Mouse (Mus musculus) ES-E14 (cell line): ENCODE measurements around the gene Nav2. TPM values are rescaled to one million over a fixed set of nuclear protein-coding genes. Genes with fewer than 3 reads are reported as not detected.

Experiments
- DNase-seq: peaks from one replicate; pipeline ENCODE4 v3.0.0-alpha.2; 2013; ENCODE audit warnings: low read depth, low spot score
- H3K27ac ChIP-seq: 2 replicates; pipeline ENCODE4 v1.5.1; 2012; ENCODE audit warnings: low read depth, mild to moderate bottlenecking, low read length, moderate library complexity, mixed read lengths; ENCODE audit not compliant: poor library complexity, insufficient read depth, severe bottlenecking
- H3K36me3 ChIP-seq: 2 replicates; pipeline ENCODE4 v1.6.1; 2012; ENCODE audit warnings: mild to moderate bottlenecking, low read length, moderate library complexity, mixed read lengths; ENCODE audit not compliant: control insufficient read depth, poor library complexity, insufficient read depth, severe bottlenecking
- H3K4me1 ChIP-seq, 2 experiments: fragments of 150-350 bp in 1 of 2; sonication (generic) in 1 of 2; 2 replicates each; pipeline ENCODE4 v1.6.1; 2012; ENCODE audit warnings: low read length in 2 of 2, mild to moderate bottlenecking in 1 of 2, mixed read lengths in 1 of 2; ENCODE audit not compliant: control insufficient read depth in 2 of 2, insufficient read depth in 2 of 2, poor library complexity in 1 of 2
- H3K4me3 ChIP-seq, 2 experiments: fragments of 150-350 bp in 1 of 2; sonication (generic) in 1 of 2; 2 replicates each; pipeline ENCODE4 v1.5.1; 2012; ENCODE audit warnings: low read length in 2 of 2, low read depth in 1 of 2, mild to moderate bottlenecking in 1 of 2, mixed read lengths in 1 of 2; ENCODE audit not compliant: insufficient read depth in 1 of 2, poor library complexity in 1 of 2, severe bottlenecking in 1 of 2
- H3K9ac ChIP-seq: 2 replicates; pipeline ENCODE4 v1.6.1; 2012; ENCODE audit warnings: low read depth, mild to moderate bottlenecking, low read length, mixed read lengths; ENCODE audit not compliant: poor library complexity, insufficient read depth, severe bottlenecking
- H3K9me3 ChIP-seq: fragments of 150-350 bp; sonication (generic); 2 replicates; pipeline ENCODE4 v1.6.1; 2012; ENCODE audit warnings: low read depth, mild to moderate bottlenecking, low read length; ENCODE audit not compliant: control insufficient read depth, insufficient read depth
- CHD2 ChIP-seq: IDR thresholded peaks from 2 replicates; pipeline ENCODE4 v1.6.1; 2014; ENCODE audit warnings: mild to moderate bottlenecking, low read depth, low read length, inconsistent platforms
- HCFC1 ChIP-seq: IDR thresholded peaks from 2 replicates; pipeline ENCODE4 v1.6.1; 2012; ENCODE audit warnings: low read length, inconsistent platforms, borderline replicate concordance; ENCODE audit not compliant: insufficient read depth
- MAFK ChIP-seq: IDR thresholded peaks from 2 replicates; pipeline ENCODE4 v1.6.1; 2014; ENCODE audit warnings: mild to moderate bottlenecking, low read depth, low read length, inconsistent platforms; ENCODE audit not compliant: insufficient read depth
- ZC3H11A ChIP-seq: IDR thresholded peaks from 2 replicates; pipeline ENCODE4 v1.6.1; 2012; ENCODE audit warnings: low read depth, mild to moderate bottlenecking, inconsistent platforms, low read length, borderline replicate concordance
- ZNF384 ChIP-seq: IDR thresholded peaks from 2 replicates; pipeline ENCODE4 v1.6.1; 2012; ENCODE audit warnings: low read depth, low read length, inconsistent platforms
- in situ Hi-C, 2 experiments: fragments of 600-800 bp; cut with MboI; formaldehyde crosslinking; loops; one replicate each; pipeline ENCODE4 v1.15.1; 2025; ENCODE audit warnings: low sequenced_read_pairs in 2 of 2, inconsistent platforms in 1 of 2; ENCODE audit not compliant: unreplicated experiment in 2 of 2
- total RNA-seq: library from RNA; depleted of rRNA; stranded (reverse); fragments of 300-350 nt; gene quantifications from 2 replicates; pipeline ENCODE4 v1.2.3, GENCODE M21; 2012

Gene Nav2
- total RNA-seq, 1 experiment = 18.2 TPM

- in situ Hi-C loops = no loop called here
- no peak for DNase-seq
- H3K4me1 ChIP-seq = peaks cover 5 to 7% of the 10 kb centered on the region in 2 experiments
- no peaks in the 10 kb centered on the region for H3K9me3 ChIP-seq
- TF ChIP-seq HCFC1 (no peak), MAFK (no peak), ZC3H11A (no peak), ZNF384 (no peak)
- no peak overlapping the region for H3K27ac ChIP-seq
- H3K4me3 ChIP-seq = no peak overlapping the region
- H3K9ac ChIP-seq = no peak overlapping the region
- H3K36me3 ChIP-seq = no peaks in the 10 kb centered on the region
These were observed 157.3 kb downstream of the Nav2 start for GRCm38 (mm10) chr7:49065621-49066475.

GRCm38 (mm10) chr7:49066828-49067227 lies 158.3 kb downstream of the Nav2 start:
- in situ Hi-C loops = no loop called here

GRCm38 (mm10) chr7:49069396-49069961 lies 161.0 kb downstream of the Nav2 start:
- in situ Hi-C loops = no loop called here
- H3K36me3 ChIP-seq = no peaks in the 10 kb centered on the region
- TF ChIP-seq CHD2 (no peak), ZC3H11A (no peak), ZNF384 (no peak), MAFK (no peak), HCFC1 (no peak)
- no peak overlapping the region for H3K4me3 ChIP-seq
- H3K27ac ChIP-seq = no peak overlapping the region
- H3K9me3 ChIP-seq = no peaks in the 10 kb centered on the region
- H3K9ac ChIP-seq = no peak overlapping the region
- H3K4me1 ChIP-seq = peaks cover 7% of the 10 kb centered on the region in 2 experiments
- DNase-seq = no peak

More at GRCm38 (mm10) chr7:49066828-49067227, 158.3 kb downstream of the Nav2 start:
- Histone ChIP-seq H3K4me1 (peaks cover 7% of the 10 kb centered on the region in 2 experiments), H3K4me3 (no peak overlapping the region), H3K9ac (no peak overlapping the region), H3K36me3 (no peaks in the 10 kb centered on the region), H3K27ac (no peak overlapping the region), H3K9me3 (no peaks in the 10 kb centered on the region)
- no peak for DNase-seq
- TF ChIP-seq ZC3H11A (no peak), ZNF384 (no peak), MAFK (no peak), HCFC1 (no peak), CHD2 (no peak)

GRCm38 (mm10) chr7:49070621-49071020 lies 162.1 kb downstream of the Nav2 start:
- Histone ChIP-seq H3K4me1 (peaks cover 7% of the 10 kb centered on the region in 2 experiments), H3K9me3 (no peaks in the 10 kb centered on the region), H3K4me3 (no peak overlapping the region), H3K36me3 (no peaks in the 10 kb centered on the region), H3K27ac (no peak overlapping the region), H3K9ac (no peak overlapping the region)
- DNase-seq = no peak
- TF ChIP-seq MAFK (no peak), ZNF384 (no peak), ZC3H11A (no peak)
- in situ Hi-C loops = no loop called here
